Mouse (Mus musculus): ENCODE data around the gene Osbpl10.

Gene Osbpl10

GRCm38 (mm10) chr9:115214572-115215571 lies 236.5 kb downstream of the Osbpl10 start:
- intact Hi-C loops (cut with DNase I), result no loop called here

GRCm38 (mm10) chr9:115215830-115216701 lies 237.7 kb downstream of the Osbpl10 start:
- intact Hi-C loops (cut with DNase I), result no loop called here

GRCm38 (mm10) chr9:115217984-115218383 lies 239.6 kb downstream of the Osbpl10 start:
- intact Hi-C loops (cut with DNase I), result no loop called here

- intact Hi-C loops (cut with DNase I), result no loop called here
Observed at GRCm38 (mm10) chr9:115220466-115220865, 242.1 kb downstream of the Osbpl10 start.

- intact Hi-C loops (cut with DNase I), result no loop called here
Observed at GRCm38 (mm10) chr9:115221265-115221664, 242.9 kb downstream of the Osbpl10 start.

- intact Hi-C loops (cut with DNase I), result no loop called here
Observed at GRCm38 (mm10) chr9:115224744-115225354, 246.5 kb downstream of the Osbpl10 start.

- intact Hi-C loops (cut with DNase I), result no loop called here
Observed at GRCm38 (mm10) chr9:115229145-115229544, 250.8 kb downstream of the Osbpl10 start.

- intact Hi-C loops (cut with DNase I), result no loop called here
Observed at GRCm38 (mm10) chr9:115229676-115230075, 251.3 kb downstream of the Osbpl10 start.

- intact Hi-C loops (cut with DNase I), result no loop called here
Observed at GRCm38 (mm10) chr9:115230141-115230540, 251.8 kb downstream of the Osbpl10 start.

GRCm38 (mm10) chr9:115231476-115231875 lies 253.1 kb downstream of the Osbpl10 start:
- intact Hi-C loops (cut with DNase I), result no loop called here

- intact Hi-C loops (cut with DNase I), result no loop called here
Observed at GRCm38 (mm10) chr9:115233721-115234120, 255.4 kb downstream of the Osbpl10 start.

GRCm38 (mm10) chr9:115234561-115234960 lies 256.2 kb downstream of the Osbpl10 start:
- intact Hi-C loops (cut with DNase I), result no loop called here

- intact Hi-C loops (cut with DNase I), result no loop called here
Observed at GRCm38 (mm10) chr9:115236352-115236841, 258.0 kb downstream of the Osbpl10 start.

GRCm38 (mm10) chr9:115237943-115238342 lies 259.6 kb downstream of the Osbpl10 start:
- intact Hi-C loops (cut with DNase I), result no loop called here

- intact Hi-C loops (cut with DNase I), result no loop called here
Observed at GRCm38 (mm10) chr9:115239861-115240260, 261.5 kb downstream of the Osbpl10 start.

GRCm38 (mm10) chr9:115243630-115244029 lies 265.3 kb downstream of the Osbpl10 start:
- intact Hi-C loops (cut with DNase I), result no loop called here

GRCm38 (mm10) chr9:115245092-115245491 lies 266.7 kb downstream of the Osbpl10 start:
- intact Hi-C loops (cut with DNase I), result no loop called here

GRCm38 (mm10) chr9:115249145-115249544 lies 270.8 kb downstream of the Osbpl10 start:
- intact Hi-C loops (cut with DNase I), result no loop called here

GRCm38 (mm10) chr9:115257733-115258286 lies 279.4 kb downstream of the Osbpl10 start:
- intact Hi-C loops (cut with DNase I), result no loop called here

- intact Hi-C loops (cut with DNase I), result loop anchor here (5.0 kb wide), 2 partner anchors 98 to 173 kb away; no protein-coding TSS in a partner anchor
Observed at GRCm38 (mm10) chr9:115259866-115260265, 281.5 kb downstream of the Osbpl10 start.

GRCm38 (mm10) chr9:115260464-115260863 lies 282.1 kb downstream of the Osbpl10 start:
- intact Hi-C loops (cut with DNase I), result loop anchor here (5.0 kb wide), 2 partner anchors 98 to 173 kb away; no protein-coding TSS in a partner anchor
